Mouse (Mus musculus): Measurements from ENCODE around the gene Asxl2.

DNA sequence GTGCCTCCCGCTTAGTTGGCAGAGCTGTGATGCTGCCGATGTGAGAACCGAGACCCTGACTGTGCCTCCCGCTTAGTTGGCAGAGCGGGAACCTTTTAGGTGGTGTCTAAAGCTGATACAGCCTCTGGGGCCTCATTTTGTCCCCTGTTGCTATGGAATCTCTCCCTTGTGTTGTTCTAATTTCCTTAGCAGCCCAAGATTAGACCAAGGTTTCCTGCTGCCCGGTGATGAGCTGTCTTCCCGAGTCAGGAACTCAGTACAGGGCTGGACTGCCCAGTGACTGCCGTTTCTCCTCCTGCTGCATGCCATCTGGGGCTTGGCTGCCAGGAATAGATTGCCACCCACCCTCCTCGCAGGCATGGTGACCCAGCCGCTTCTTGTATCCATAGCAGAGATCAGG, 40.7 kb upstream of the Asxl2 start:
- TF ChIP-seq CTCF (IDR thresholded peaks at IDR 0.05; ENCODE audit: control insufficient read depth, insufficient read depth, insufficient read length) (no peak), USF1 (IDR thresholded peaks at IDR 0.05; ENCODE audit: low read depth) (no peak)
